Mouse (Mus musculus) yolk sac, embryonic 10.5 days (tissue): ENCODE measurements around the gene Nr2f6.
A peak's percentile ranks its signal among the peaks of the same experiment; 100 is the strongest.
"Not testable (repeated sequence)": the region's sequence is repeated elsewhere in the genome, so short reads cannot be mapped to it uniquely, and the experiment has no call there.

Source experiments
- DNase-seq: peaks from one replicate; pipeline ENCODE4 v3.0.0-alpha.2; 2017; ENCODE audit warnings: low spot score

Gene Nr2f6

GRCm38 (mm10) chr8:71366771-71367528 lies 14.8 kb downstream of the Nr2f6 start, which contains the start of gene Use1:
Gene Use1 (plus strand): TSS chr8:71366848.
- DNase-seq = peak; percentile 96

DNA sequence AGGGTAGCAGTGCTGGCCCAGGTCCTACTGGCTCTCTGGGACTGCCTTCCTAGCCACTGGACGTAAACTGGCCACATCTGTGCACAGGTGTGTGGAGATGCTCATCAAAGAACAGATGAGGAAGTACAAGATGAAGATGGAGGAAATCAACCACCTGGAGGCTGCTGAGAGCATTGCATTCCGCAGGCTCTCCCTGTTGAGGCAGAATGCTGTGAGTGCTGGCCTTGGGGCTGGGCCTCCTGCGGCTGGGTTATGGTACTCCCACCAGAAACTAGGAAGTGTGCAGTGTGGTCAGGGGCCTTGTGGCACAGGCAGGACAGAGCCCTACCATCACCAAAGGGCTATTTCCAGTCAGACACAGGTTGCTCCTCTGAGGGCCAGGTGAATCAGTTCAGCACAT lies 23.7 kb downstream of the Nr2f6 start:
- no peak for DNase-seq

- no peak for DNase-seq
These were observed 30.2 kb downstream of the Nr2f6 start for GRCm38 (mm10) chr8:71351520-71351919.

DNA sequence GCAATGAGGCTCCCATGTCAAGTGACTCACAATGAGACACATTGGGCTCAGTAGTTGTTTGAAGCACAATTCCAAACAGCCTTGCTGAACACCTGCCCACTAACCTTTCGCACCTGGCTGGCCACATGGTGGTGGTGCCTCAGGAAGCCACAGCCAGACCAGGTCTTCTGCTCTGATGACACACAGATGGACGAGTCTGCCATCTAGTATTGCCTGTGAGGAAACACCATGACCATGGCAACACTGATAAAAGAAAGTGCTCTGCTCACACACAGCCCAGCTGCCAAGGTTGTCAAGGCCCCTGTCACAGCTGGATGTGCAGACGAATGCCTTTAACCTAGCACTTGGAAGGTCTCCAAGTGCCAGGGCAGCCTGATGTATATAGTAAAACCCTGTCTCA lies 30.6 kb downstream of the Nr2f6 start:
- no peak for DNase-seq

GRCm38 (mm10) chr8:71346581-71346980 lies 35.2 kb downstream of the Nr2f6 start:
- DNase-seq = no peak

DNA sequence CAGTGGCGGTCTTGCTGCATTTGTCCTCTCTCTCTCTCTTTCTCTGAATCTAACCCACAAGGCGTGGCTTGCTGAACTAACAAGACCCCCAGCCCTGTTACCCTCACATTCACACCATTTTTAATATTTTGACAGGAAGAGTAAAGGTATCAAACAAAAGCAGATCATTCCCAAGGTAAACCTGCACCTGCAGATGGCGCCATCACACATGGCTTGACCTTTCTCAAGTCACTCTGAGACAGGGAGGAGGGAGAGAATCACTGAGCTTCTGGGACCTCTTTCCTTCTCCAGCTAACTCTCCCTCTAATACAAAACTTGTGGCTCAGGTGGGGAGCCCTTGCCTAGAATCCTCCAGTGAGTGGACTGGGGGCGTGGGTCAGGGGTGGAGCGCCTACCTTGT lies 41.1 kb downstream of the Nr2f6 start:
- DNase-seq = no peak

GRCm38 (mm10) chr8:71337834-71338233 lies 43.9 kb downstream of the Nr2f6 start:
- not testable (repeated sequence) for DNase-seq

GRCm38 (mm10) chr8:71324848-71325247 lies 56.9 kb downstream of the Nr2f6 start:
- no peak for DNase-seq
